Mouse (Mus musculus): ENCODE data around the gene Ctcf. TPM values are rescaled to one million over a fixed set of nuclear protein-coding genes. Genes with fewer than 3 reads are reported as not detected.

The Ctcf gene
- polyA plus RNA-seq, 1 experiment from 2014 or later = 105 TPM

DNA sequence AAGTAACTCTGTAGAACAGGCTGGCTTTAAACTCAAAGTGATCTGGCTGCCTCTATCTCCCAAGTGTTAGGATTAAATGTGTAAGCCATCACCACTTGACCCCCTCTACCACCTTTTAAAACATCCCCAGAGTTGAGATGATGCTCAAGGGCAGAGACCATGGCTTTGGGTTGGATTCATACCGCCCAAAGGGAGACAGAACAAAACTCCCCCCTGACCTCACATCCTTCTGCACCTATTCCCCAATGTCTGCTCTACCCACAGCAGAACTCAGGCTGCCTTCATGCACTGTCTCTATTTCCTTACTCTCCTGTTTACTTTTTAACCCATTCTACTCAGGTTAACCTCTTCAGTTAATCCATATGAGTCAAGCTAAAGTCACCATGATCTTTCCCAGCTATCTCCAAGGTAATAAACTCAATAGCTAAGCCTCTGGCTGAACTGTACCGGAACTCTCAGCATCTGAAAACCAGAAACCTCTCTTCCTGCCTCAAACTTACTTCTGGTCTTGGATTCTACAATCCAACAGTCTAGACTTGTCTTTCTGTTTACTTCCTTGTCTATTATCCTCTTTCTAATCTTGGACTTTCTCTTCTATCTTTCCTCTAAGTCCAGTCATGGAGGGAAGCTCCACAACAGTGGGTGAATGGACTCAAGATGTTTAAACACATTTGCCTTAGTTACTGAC, 1.5 kb upstream of the Ctcf start:
- H3K27me3 ChIP-seq = no peaks in the 10 kb centered on the region
- H3K9me3 ChIP-seq = no peaks in the 10 kb centered on the region
- peak overlapping the region; percentile 97 for H3K9ac ChIP-seq
- H3K4me2 ChIP-seq = peak overlapping the region; percentile 94
- peaks cover 37% of the 10 kb centered on the region for H3K4me1 ChIP-seq (replicated peaks)
- H3K27ac ChIP-seq (replicated peaks) = no peak overlapping the region
- peak overlapping the region; percentile 92 for H3K4me3 ChIP-seq
- H3K36me3 ChIP-seq = peaks cover 3% of the 10 kb centered on the region; the same call in 1 of the 2 replicates
- no peak for ATAC-seq (ENCODE audit: low read depth)
- 90% methylated on average over 2 of the region's 2 CpGs for WGBS

DNA sequence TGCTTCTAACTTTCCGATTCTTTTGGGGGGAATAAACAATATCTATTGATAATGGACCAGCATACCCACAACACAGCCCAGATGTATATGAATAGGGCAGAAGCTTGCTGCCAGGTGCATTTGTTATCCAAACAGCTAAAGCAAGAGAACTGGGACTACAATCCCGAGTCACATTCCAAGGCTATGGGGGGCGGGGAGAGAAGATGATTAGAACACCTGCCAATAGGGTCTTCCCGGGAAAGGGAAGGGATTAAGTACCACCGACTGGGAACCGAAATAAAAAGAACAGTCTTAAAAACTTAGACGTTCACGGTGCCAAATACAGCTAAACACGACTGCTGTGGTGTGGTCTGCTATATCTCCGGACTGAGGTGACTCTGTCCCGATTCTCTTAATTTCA, 887 bp upstream of the Ctcf start:
- Histone ChIP-seq H3K4me1 (replicated peaks) (peaks cover 42% of the 10 kb centered on the region), H3K4me3 (peak overlapping the region; percentile 92), H3K9ac (peak overlapping the region; percentile 97), H3K9me3 (no peaks in the 10 kb centered on the region), H3K36me3 (peaks cover 3% of the 10 kb centered on the region; the same call in 1 of the 2 replicates), H3K4me2 (peak overlapping the region; percentile 94), H3K27me3 (no peaks in the 10 kb centered on the region), H3K27ac (replicated peaks) (no peak overlapping the region)
- no peak for ATAC-seq (ENCODE audit: low read depth)
- 4% methylated on average over 11 of the region's 11 CpGs for WGBS

GRCm38 (mm10) chr8:105636963-105637510, 669 bp downstream of the Ctcf start, which contains the start of gene Agrp:
Gene Agrp (minus strand): TSS chr8:105637393.
- peaks cover 48% of the 10 kb centered on the region for H3K4me1 ChIP-seq (replicated peaks)
- no peaks in the 10 kb centered on the region for H3K27me3 ChIP-seq
- H3K9ac ChIP-seq = peak within 1 kb of the TSS; percentile 97
- H3K36me3 ChIP-seq = peaks cover 3% of the 10 kb centered on the region; the same call in 1 of the 2 replicates
- 0% methylated on average over 63 of the region's 63 CpGs for WGBS
- H3K9me3 ChIP-seq = no peaks in the 10 kb centered on the region
- H3K27ac ChIP-seq (replicated peaks) = peak within 1 kb of the TSS; percentile 100
- H3K4me2 ChIP-seq = peak within 1 kb of the TSS; percentile 94
- peak; percentile 59 for ATAC-seq (ENCODE audit: low read depth)
- peak within 1 kb of the TSS; percentile 92 for H3K4me3 ChIP-seq

- WGBS = under 1% methylated on average over 11 of the region's 11 CpGs
- Histone ChIP-seq H3K4me3 (peak overlapping the region; percentile 92), H3K9me3 (no peaks in the 10 kb centered on the region), H3K9ac (peak overlapping the region; percentile 97), H3K4me2 (peak overlapping the region; percentile 94), H3K27ac (replicated peaks) (peak overlapping the region; percentile 100), H3K27me3 (no peaks in the 10 kb centered on the region), H3K36me3 (peaks cover 3% of the 10 kb centered on the region; the same call in 1 of the 2 replicates), H3K4me1 (replicated peaks) (peaks cover 48% of the 10 kb centered on the region)
- no peak for ATAC-seq (ENCODE audit: low read depth)
Observed at GRCm38 (mm10) chr8:105637601-105638041, 1.3 kb downstream of the Ctcf start.

DNA sequence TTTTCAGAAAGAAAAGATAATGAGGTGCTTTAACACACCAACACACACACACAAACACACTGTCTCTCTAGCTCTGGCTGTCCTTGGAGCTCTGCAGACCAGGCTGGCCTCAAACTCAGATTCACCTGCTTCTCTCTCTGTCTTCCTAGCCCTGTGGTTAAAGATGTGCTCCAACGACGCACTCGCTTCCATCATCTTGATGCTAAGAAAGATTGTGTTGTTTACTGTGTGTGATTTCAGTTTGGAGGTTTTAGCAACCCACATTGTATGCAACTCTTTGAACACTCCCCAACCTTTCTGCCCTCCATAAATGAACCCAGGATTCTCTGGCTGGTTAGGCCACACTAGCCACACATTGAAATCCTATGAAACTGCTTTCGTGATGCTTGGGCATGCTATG, 2.1 kb downstream of the Ctcf start:
- Histone ChIP-seq H3K27me3 (no peaks in the 10 kb centered on the region), H3K9ac (peak overlapping the region; percentile 97; the same call in 1 of the 2 replicates), H3K27ac (replicated peaks) (no peak overlapping the region), H3K4me2 (peak overlapping the region; percentile 94), H3K4me1 (replicated peaks) (peaks cover 48% of the 10 kb centered on the region), H3K4me3 (peak overlapping the region; percentile 92), H3K36me3 (peaks cover 5% of the 10 kb centered on the region), H3K9me3 (no peaks in the 10 kb centered on the region)
- 94% methylated on average over 4 of the region's 4 CpGs for WGBS
- no peak for ATAC-seq (ENCODE audit: low read depth)

DNA sequence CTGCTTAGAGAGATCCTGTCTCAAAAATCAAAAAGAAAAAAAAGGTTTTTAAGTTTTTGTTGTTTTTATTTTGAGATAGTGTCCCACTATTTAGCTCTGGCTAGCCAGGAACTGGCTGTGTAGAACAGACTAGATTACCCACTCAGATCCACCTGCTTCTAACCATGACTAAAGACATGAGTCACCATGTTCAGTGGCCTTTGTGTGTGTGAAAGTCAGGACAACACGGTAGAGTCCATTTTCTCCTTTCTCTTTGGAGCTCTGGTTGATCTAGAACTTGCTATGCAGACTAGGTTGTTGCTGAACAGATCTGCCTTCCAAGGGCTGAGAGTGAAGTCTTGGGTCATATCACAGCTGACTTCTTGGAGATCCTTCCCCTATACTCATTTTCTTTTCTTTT, 3.5 kb downstream of the Ctcf start:
- Histone ChIP-seq H3K4me3 (no peak overlapping the region), H3K9ac (no peak overlapping the region), H3K36me3 (peaks cover 15% of the 10 kb centered on the region), H3K27ac (replicated peaks) (no peak overlapping the region), H3K27me3 (no peaks in the 10 kb centered on the region), H3K9me3 (no peaks in the 10 kb centered on the region), H3K4me1 (replicated peaks) (peaks cover 46% of the 10 kb centered on the region), H3K4me2 (no peak overlapping the region)
- ATAC-seq (ENCODE audit: low read depth) = no peak
- 71% methylated on average over 1 of the region's 1 CpGs for WGBS

- Histone ChIP-seq H3K4me3 (no peak overlapping the region), H3K9ac (no peak overlapping the region), H3K27me3 (no peaks in the 10 kb centered on the region), H3K4me2 (no peak overlapping the region), H3K27ac (replicated peaks) (no peak overlapping the region), H3K9me3 (no peaks in the 10 kb centered on the region), H3K4me1 (replicated peaks) (peaks cover 40% of the 10 kb centered on the region), H3K36me3 (peaks cover 22% of the 10 kb centered on the region)
- WGBS = 70% methylated on average over 2 of the region's 2 CpGs
- ATAC-seq (ENCODE audit: low read depth) = no peak
Observed at GRCm38 (mm10) chr8:105640511-105640910, 4.1 kb downstream of the Ctcf start.

- no peak overlapping the region for H3K9ac ChIP-seq
- H3K4me3 ChIP-seq = no peak overlapping the region
- no peaks in the 10 kb centered on the region for H3K9me3 ChIP-seq
- no peak overlapping the region for H3K4me2 ChIP-seq
- H3K27ac ChIP-seq (replicated peaks) = no peak overlapping the region
- no peak for ATAC-seq (ENCODE audit: low read depth)
- H3K36me3 ChIP-seq = peaks cover 42% of the 10 kb centered on the region
- no peaks in the 10 kb centered on the region for H3K27me3 ChIP-seq
- 96% methylated on average over 1 of the region's 1 CpGs for WGBS
- H3K4me1 ChIP-seq (replicated peaks) = peaks cover 9% of the 10 kb centered on the region
Observed at GRCm38 (mm10) chr8:105645205-105645604, 8.8 kb downstream of the Ctcf start.

DNA sequence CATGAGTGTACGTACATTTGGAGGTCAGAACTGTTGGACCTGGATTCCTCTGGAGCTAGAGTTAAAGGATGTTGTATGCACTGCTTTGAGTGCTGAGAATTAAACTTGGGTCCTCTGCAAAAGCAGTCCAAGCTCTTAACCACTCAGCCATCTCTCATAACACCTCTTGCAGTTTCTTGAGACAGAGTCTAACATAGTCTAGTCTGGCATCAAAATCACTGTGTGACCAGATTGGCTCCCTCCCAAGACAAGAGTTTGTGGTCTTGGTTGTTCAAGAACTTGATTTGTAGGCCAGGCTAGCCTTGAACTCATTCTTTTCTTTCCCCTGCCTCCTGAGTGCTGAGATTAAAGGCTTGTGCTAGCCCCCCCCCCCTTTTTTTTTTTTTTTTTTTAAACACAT, 12.6 kb downstream of the Ctcf start:
- Histone ChIP-seq H3K9ac (no peak overlapping the region), H3K4me2 (no peak overlapping the region), H3K27ac (replicated peaks) (no peak overlapping the region), H3K27me3 (no peaks in the 10 kb centered on the region), H3K36me3 (peaks cover 52% of the 10 kb centered on the region), H3K9me3 (no peaks in the 10 kb centered on the region), H3K4me1 (replicated peaks) (no peaks in the 10 kb centered on the region; the same call in 1 of the 2 replicates), H3K4me3 (no peak overlapping the region)
- ATAC-seq (ENCODE audit: low read depth) = no peak
- WGBS = 96% methylated on average over 1 of the region's 1 CpGs

DNA sequence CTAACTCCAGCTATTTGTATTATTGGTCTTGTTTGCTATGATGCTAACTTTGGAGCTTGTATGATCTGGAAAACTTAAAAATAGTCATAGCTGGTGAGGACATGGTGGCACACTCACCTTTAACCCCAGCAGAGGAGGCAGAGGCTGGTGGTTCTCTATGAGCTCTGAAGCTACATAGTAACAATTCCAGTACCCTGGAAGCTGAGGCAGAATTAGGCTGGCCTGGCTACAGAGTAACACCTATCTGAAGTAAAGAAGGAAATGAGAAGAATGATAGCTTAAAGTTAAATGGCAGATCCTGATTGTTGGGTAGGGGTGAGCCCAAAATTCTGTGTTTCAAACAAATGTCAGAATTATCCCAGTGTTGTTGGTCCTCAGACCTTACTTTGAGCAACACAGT, 21.3 kb downstream of the Ctcf start:
- Histone ChIP-seq H3K27ac (replicated peaks) (no peak overlapping the region), H3K36me3 (peaks cover 16% of the 10 kb centered on the region), H3K4me3 (no peak overlapping the region), H3K27me3 (no peaks in the 10 kb centered on the region), H3K4me2 (no peak overlapping the region), H3K9ac (no peak overlapping the region), H3K4me1 (replicated peaks) (no peaks in the 10 kb centered on the region; the same call in 1 of the 2 replicates), H3K9me3 (no peaks in the 10 kb centered on the region)
- ATAC-seq (ENCODE audit: low read depth) = no peak

- H3K4me3 ChIP-seq = no peak overlapping the region
- WGBS = 82% methylated on average over 3 of the region's 3 CpGs
- no peaks in the 10 kb centered on the region for H3K9me3 ChIP-seq
- peaks cover 26% of the 10 kb centered on the region for H3K36me3 ChIP-seq
- no peaks in the 10 kb centered on the region; the same call in 1 of the 2 replicates for H3K4me1 ChIP-seq (replicated peaks)
- no peaks in the 10 kb centered on the region for H3K27me3 ChIP-seq
- ATAC-seq (ENCODE audit: low read depth) = no peak
- H3K4me2 ChIP-seq = no peak overlapping the region
- no peak overlapping the region for H3K9ac ChIP-seq
- no peak overlapping the region for H3K27ac ChIP-seq (replicated peaks)
Observed at GRCm38 (mm10) chr8:105661167-105661566, 24.8 kb downstream of the Ctcf start.

DNA sequence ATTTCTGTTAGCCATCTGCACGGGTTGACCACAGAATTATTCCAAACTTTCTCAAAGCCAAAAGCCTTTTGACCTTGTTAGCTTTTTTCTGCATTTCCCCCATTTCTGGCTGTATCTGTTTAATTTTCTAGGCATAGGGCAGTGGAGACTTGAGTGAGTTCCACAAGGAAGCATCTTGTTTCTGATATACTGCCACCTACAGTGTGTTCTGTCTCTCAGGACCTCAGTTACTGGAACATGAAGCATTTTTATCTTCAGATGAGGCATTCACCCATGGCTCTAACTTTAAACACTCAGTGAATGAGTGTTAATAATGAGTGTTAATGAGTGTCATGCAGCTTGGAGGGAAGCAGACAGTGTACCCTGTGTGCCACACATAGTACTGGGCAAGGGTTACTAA, 41.5 kb downstream of the Ctcf start:
- no peaks in the 10 kb centered on the region for H3K27me3 ChIP-seq
- H3K9ac ChIP-seq = no peak overlapping the region
- ATAC-seq (ENCODE audit: low read depth) = no peak
- H3K4me2 ChIP-seq = no peak overlapping the region
- no peak overlapping the region for H3K27ac ChIP-seq (replicated peaks)
- H3K4me1 ChIP-seq (replicated peaks) = no peaks in the 10 kb centered on the region
- H3K4me3 ChIP-seq = no peak overlapping the region
- 91% methylated on average over 1 of the region's 1 CpGs for WGBS
- peaks cover 94% of the 10 kb centered on the region for H3K36me3 ChIP-seq
- no peaks in the 10 kb centered on the region for H3K9me3 ChIP-seq
